Mouse (Mus musculus): ENCODE results near the gene Hmg20b. TPM values are rescaled to one million over a fixed set of nuclear protein-coding genes. Genes with fewer than 3 reads are reported as not detected.

The Hmg20b gene
- total and polyA plus RNA-seq, 3 experiments, result 54.9 to 58.1 (median 55.6) TPM

GRCm38 (mm10) chr10:81395127-81395526, 44.8 kb upstream of the Hmg20b start:
- H3K4me3 ChIP-seq, result no peak overlapping the region
- no peaks in the 10 kb centered on the region for H3K79me2 ChIP-seq (replicated peaks; ENCODE audit: control insufficient read depth, insufficient read depth, low read length)
- no peaks in the 10 kb centered on the region for H3K36me3 ChIP-seq (ENCODE audit: control insufficient read depth, insufficient read depth, low read length)
- no peaks in the 10 kb centered on the region for H3K27me3 ChIP-seq (ENCODE audit: control insufficient read depth, insufficient read depth, low read length)
- WGBS, result 8% methylated on average over 5 of the region's 5 CpGs
- peak; percentile 69 to 85 for DNase-seq
- H3K4me1 ChIP-seq (ENCODE audit: control insufficient read depth, insufficient read depth, low read length), result peaks cover 3% of the 10 kb centered on the region
- H3K27ac ChIP-seq, result no peak overlapping the region
- H3K9ac ChIP-seq (ENCODE audit: low read depth, low read length), result no peak overlapping the region
- intact Hi-C loops (cut with DNase I), result loop anchor here (1.0 kb wide), 1 partner anchor 55 kb away; no protein-coding TSS in a partner anchor
- TF ChIP-seq EP300 (IDR thresholded peaks at IDR 0.05; ENCODE audit: insufficient read depth, low read depth, low read length) (peak; percentile 79), CTCF (IDR thresholded peaks at IDR 0.05) (peak; percentile 94), POLR2A (IDR thresholded peaks at IDR 0.05; ENCODE audit: insufficient read depth, low read depth, low read length) (no peak)

- Histone ChIP-seq H3K27ac (peak overlapping the region; percentile 64), H3K4me1 (ENCODE audit: control insufficient read depth, insufficient read depth, low read length) (peaks cover 5% of the 10 kb centered on the region), H3K4me3 (peak overlapping the region; percentile 33), H3K27me3 (ENCODE audit: control insufficient read depth, insufficient read depth, low read length) (no peaks in the 10 kb centered on the region), H3K79me2 (replicated peaks; ENCODE audit: control insufficient read depth, insufficient read depth, low read length) (no peaks in the 10 kb centered on the region), H3K9ac (ENCODE audit: low read depth, low read length) (peak overlapping the region; percentile 53), H3K36me3 (ENCODE audit: control insufficient read depth, insufficient read depth, low read length) (no peaks in the 10 kb centered on the region)
- DNase-seq, result peak; percentile 54 to 68
- 7% methylated on average over 19 of the region's 19 CpGs for WGBS
- TF ChIP-seq CTCF (IDR thresholded peaks at IDR 0.05) (no peak), POLR2A (IDR thresholded peaks at IDR 0.05; ENCODE audit: insufficient read depth, low read depth, low read length) (peak; percentile 34; the same call in 1 of the 2 replicates)
- intact Hi-C loops (cut with DNase I), result no loop called here
These were observed 43.3 kb upstream of the Hmg20b start for GRCm38 (mm10) chr10:81393456-81394063.

- Histone ChIP-seq H3K79me2 (replicated peaks; ENCODE audit: control insufficient read depth, insufficient read depth, low read length) (no peaks in the 10 kb centered on the region), H3K4me3 (peak within 1 kb of the TSS; percentile 33), H3K36me3 (ENCODE audit: control insufficient read depth, insufficient read depth, low read length) (no peaks in the 10 kb centered on the region), H3K9ac (ENCODE audit: low read depth, low read length) (peak within 1 kb of the TSS; percentile 53), H3K4me1 (ENCODE audit: control insufficient read depth, insufficient read depth, low read length) (peaks cover 5% of the 10 kb centered on the region), H3K27me3 (ENCODE audit: control insufficient read depth, insufficient read depth, low read length) (no peaks in the 10 kb centered on the region), H3K27ac (peak within 1 kb of the TSS; percentile 64)
- intact Hi-C loops (cut with DNase I), result no loop called here
- no peak for DNase-seq
- no peak for TF ChIP-seq EP300 (IDR thresholded peaks at IDR 0.05; ENCODE audit: insufficient read depth, low read depth, low read length)
- no peak for TF ChIP-seq CTCF (IDR thresholded peaks at IDR 0.05)
- WGBS, result 57% methylated on average over 14 of the region's 14 CpGs
These were observed 42.5 kb upstream of the Hmg20b start, which contains the start of gene Smim24 for GRCm38 (mm10) chr10:81392781-81393185. Gene Smim24 (plus strand): TSS chr10:81393051.

- no peak for DNase-seq
- TF ChIP-seq EP300 (IDR thresholded peaks at IDR 0.05; ENCODE audit: insufficient read depth, low read depth, low read length) (no peak), CTCF (IDR thresholded peaks at IDR 0.05) (no peak), POLR2A (IDR thresholded peaks at IDR 0.05; ENCODE audit: insufficient read depth, low read depth, low read length) (no peak)
- H3K4me1 ChIP-seq (ENCODE audit: control insufficient read depth, insufficient read depth, low read length), result peaks cover 5% of the 10 kb centered on the region
- 85% methylated on average over 6 of the region's 6 CpGs for WGBS
- intact Hi-C loops (cut with DNase I), result no loop called here
- H3K4me3 ChIP-seq, result no peak overlapping the region
- H3K79me2 ChIP-seq (replicated peaks; ENCODE audit: control insufficient read depth, insufficient read depth, low read length), result no peaks in the 10 kb centered on the region
- no peaks in the 10 kb centered on the region for H3K36me3 ChIP-seq (ENCODE audit: control insufficient read depth, insufficient read depth, low read length)
- H3K9ac ChIP-seq (ENCODE audit: low read depth, low read length), result no peak overlapping the region
- H3K27ac ChIP-seq, result no peak overlapping the region
- no peaks in the 10 kb centered on the region for H3K27me3 ChIP-seq (ENCODE audit: control insufficient read depth, insufficient read depth, low read length)
These were observed 42.0 kb upstream of the Hmg20b start for GRCm38 (mm10) chr10:81392270-81392669.

GRCm38 (mm10) chr10:81390678-81390965, 40.3 kb upstream of the Hmg20b start:
- Histone ChIP-seq H3K4me1 (ENCODE audit: control insufficient read depth, insufficient read depth, low read length) (peaks cover 5% of the 10 kb centered on the region), H3K9ac (ENCODE audit: low read depth, low read length) (no peak overlapping the region), H3K36me3 (ENCODE audit: control insufficient read depth, insufficient read depth, low read length) (no peaks in the 10 kb centered on the region), H3K27me3 (ENCODE audit: control insufficient read depth, insufficient read depth, low read length) (no peaks in the 10 kb centered on the region), H3K79me2 (replicated peaks; ENCODE audit: control insufficient read depth, insufficient read depth, low read length) (no peaks in the 10 kb centered on the region; the same call in 1 of the 2 replicates), H3K4me3 (no peak overlapping the region), H3K27ac (no peak overlapping the region)
- 87% methylated on average over 13 of the region's 13 CpGs for WGBS
- TF ChIP-seq EP300 (IDR thresholded peaks at IDR 0.05; ENCODE audit: insufficient read depth, low read depth, low read length) (no peak), CTCF (IDR thresholded peaks at IDR 0.05) (no peak), POLR2A (IDR thresholded peaks at IDR 0.05; ENCODE audit: insufficient read depth, low read depth, low read length) (no peak)
- intact Hi-C loops (cut with DNase I), result loop anchor here (2.0 kb wide), 1 partner anchor 14 kb away; no protein-coding TSS in a partner anchor
- no peak for DNase-seq

GRCm38 (mm10) chr10:81389801-81390677, 39.8 kb upstream of the Hmg20b start:
- H3K4me1 ChIP-seq (ENCODE audit: control insufficient read depth, insufficient read depth, low read length), result peaks cover 5% of the 10 kb centered on the region
- WGBS, result 56% methylated on average over 23 of the region's 23 CpGs
- no peak overlapping the region for H3K9ac ChIP-seq (ENCODE audit: low read depth, low read length)
- TF ChIP-seq CTCF (IDR thresholded peaks at IDR 0.05) (peak; percentile 96), EP300 (IDR thresholded peaks at IDR 0.05; ENCODE audit: insufficient read depth, low read depth, low read length) (peak; percentile 67; the same call in 1 of the 2 replicates), POLR2A (IDR thresholded peaks at IDR 0.05; ENCODE audit: insufficient read depth, low read depth, low read length) (no peak)
- peak; percentile 76 to 86 for DNase-seq
- H3K27me3 ChIP-seq (ENCODE audit: control insufficient read depth, insufficient read depth, low read length), result no peaks in the 10 kb centered on the region
- intact Hi-C loops (cut with DNase I), result loop anchor here (1.0 to 2.0 kb wide), 2 partner anchors 15 to 60 kb away; no protein-coding TSS in a partner anchor
- no peaks in the 10 kb centered on the region for H3K36me3 ChIP-seq (ENCODE audit: control insufficient read depth, insufficient read depth, low read length)
- H3K27ac ChIP-seq, result peak overlapping the region; percentile 6; the same call in 1 of the 2 replicates
- H3K79me2 ChIP-seq (replicated peaks; ENCODE audit: control insufficient read depth, insufficient read depth, low read length), result no peaks in the 10 kb centered on the region; the same call in 1 of the 2 replicates
- H3K4me3 ChIP-seq, result no peak overlapping the region

Measured in heart, adult 2 months (tissue).